Mouse (Mus musculus) monocyte, adult 5-6 weeks (primary cell): Measurements from ENCODE around the gene Npepps. TPM values are rescaled to one million over a fixed set of nuclear protein-coding genes. Genes with fewer than 3 reads are reported as not detected.
"Not testable (repeated sequence)": the region's sequence is repeated elsewhere in the genome, so short reads cannot be mapped to it uniquely, and the experiment has no call there.

ENCODE experiments used
- ATAC-seq: fragments of 153-309, 156-312 bp; replicated peaks from 2 replicates; pipeline ENCODE4 v1.8.0; 2017; ENCODE audit warnings: mild to moderate bottlenecking; ENCODE audit not compliant: low TSS enrichment, insufficient number of reproducible peaks, severe bottlenecking, poor library complexity, low FRiP score
- total RNA-seq: library from RNA; stranded (forward); fragments of 200-1000, 200-491, 200-594 nt; gene quantifications from 3 replicates; pipeline ENCODE4 v1.2.3, GENCODE M21; 2017

Gene Npepps
- total RNA-seq, 1 experiment from 2014 or later: 23.9 TPM

DNA sequence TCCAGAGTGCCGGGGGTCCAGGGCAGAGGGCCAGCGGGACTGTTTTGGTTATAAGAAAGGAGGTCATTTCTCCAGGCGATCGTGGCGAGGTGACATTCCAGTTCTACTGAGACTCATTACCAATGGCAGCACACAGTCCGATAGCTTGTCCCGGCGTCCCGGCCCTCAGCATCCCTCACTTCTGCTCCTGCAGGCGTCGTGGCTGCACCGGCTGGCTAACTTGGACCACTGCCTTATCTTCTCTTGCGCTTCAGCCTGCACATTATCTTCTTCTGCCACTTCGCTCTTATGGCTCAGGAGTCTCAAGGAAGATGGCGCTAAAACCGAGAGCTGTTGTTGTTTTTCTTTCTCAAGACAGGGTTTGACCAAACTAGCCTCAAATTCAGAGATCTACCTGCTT, 21.0 kb upstream of the Npepps start:
- no peak for ATAC-seq

GRCm38 (mm10) chr11:97299939-97300338, 19.5 kb upstream of the Npepps start:
- no peak for ATAC-seq

GRCm38 (mm10) chr11:97296542-97296941, 16.1 kb upstream of the Npepps start:
- no peak for ATAC-seq

DNA sequence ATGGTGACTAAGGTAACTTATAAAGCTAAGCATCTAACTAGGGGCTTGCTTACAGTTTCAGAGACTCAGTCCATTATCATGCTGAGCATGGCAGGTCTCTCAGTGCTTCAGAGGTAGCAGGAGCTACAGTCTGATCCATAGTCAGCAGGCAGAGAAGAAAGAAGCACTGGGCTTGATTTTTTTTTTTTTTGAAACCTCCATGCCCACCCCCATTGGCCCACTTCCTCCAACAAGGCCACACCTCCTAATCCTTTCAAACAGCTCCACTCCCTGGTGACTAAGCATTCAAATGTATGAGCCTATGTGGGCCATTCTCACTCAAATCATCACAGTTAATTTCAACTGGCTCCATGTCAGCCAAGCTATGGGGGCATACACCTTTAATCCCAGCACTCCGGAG, 12.3 kb upstream of the Npepps start:
- ATAC-seq: no peak

DNA sequence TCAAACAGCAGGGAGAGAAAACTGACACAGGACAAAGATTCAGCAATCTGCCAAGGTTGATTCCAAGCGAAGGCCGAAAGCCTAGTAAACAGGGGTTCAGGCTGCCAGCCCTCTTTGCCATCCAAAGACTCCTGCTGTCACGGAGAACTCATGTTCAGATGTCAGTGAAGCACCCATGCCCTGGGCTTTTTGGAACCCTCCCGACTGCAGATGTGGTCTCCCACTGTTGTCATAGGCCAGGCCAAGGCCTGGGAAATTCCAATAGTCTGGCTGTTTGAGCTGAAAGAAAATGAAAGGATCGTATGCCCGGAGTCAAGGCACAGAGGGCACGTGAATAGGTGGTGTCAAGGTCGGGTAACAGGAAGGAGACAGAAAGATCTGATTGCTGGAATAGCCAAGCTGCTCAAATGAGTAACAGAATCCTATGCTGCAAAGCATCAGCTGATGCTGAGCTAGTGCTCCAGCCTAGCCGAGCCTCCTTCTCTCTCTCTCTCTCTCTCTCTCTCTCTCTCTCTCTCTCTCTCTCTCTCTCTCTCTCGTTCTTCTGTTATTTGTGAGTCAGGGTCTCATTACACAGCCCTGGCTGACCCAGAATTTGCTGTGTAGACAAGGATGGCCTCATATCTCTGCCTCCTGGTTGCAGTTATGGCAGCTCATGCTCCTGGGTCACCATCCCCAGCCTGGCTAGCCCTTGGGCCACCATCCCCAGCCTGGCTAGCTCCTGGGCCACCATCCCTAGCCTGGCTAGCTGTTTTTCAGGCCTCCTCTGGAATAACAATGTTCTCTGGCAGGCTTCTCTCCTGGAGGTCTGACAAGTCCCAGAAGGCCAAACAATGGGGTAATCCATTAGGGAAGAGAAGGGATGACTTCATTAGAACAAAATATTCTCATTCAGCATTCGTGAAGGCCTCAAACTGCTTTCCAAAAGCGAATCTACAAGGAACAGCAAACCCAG, 9.1 kb upstream of the Npepps start:
- ATAC-seq: no peak

DNA sequence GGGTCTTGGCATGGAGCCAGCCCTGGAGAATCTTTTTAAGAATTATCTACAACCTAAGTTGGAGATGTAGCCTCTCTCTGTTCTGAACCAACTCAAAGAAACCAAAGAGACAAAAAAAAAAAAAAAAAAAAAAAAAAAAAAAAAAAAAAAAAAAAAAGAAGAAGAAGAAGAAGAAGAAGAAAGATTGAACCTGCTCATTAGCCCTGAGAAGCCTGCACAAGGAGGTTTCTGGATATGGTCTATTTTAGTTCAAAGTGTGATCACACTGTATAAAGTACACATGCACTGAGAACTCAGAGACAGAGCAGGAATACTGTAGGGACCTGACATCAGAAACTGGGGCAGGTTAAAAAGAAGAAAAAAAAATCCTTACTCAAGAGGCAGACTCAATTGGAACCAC, 7.2 kb upstream of the Npepps start:
- ATAC-seq: no peak

DNA sequence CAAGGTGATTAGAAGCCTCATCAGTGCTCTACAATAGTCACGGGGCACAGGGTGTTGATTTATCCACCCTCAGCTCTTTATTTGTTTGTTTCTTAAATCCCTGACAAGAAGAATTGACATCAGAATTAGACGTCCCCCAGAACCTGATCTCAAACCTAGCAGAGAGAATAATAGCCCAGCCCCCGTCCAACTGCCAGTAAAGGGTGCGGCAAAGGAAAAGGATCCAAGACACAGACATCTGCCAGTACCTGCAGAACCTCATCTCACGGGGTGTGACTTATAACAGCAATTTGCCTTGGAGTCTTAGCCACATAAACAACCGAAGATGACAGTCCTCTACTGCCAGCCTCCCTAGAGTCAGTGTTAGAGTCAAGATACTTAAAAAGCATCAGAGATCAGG, 6.5 kb upstream of the Npepps start:
- no peak for ATAC-seq

- ATAC-seq: no peak
Measured at GRCm38 (mm10) chr11:97285852-97286775, 5.7 kb upstream of the Npepps start.

- no peak for ATAC-seq
Measured at GRCm38 (mm10) chr11:97284854-97285253, 4.4 kb upstream of the Npepps start.

DNA sequence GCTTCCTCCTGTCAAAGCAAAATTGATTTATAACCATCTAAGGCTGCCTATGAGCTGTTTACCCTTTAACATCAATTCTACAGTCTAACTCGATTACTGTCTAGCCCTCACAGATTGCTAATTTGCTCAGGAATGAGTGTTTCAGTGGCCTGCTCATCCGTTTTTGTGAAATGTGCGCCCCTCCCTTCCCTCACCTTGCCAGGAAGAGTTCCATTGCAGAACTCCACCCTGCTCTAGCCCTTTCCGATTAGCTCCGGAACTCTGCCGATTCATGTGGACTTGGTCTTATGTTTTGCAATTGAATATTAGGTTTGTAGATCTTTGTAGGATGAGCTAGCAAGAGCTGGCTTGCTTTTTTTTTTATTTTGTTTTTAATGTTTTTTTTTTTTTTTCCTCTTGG, 1.7 kb upstream of the Npepps start:
- no peak for ATAC-seq

DNA sequence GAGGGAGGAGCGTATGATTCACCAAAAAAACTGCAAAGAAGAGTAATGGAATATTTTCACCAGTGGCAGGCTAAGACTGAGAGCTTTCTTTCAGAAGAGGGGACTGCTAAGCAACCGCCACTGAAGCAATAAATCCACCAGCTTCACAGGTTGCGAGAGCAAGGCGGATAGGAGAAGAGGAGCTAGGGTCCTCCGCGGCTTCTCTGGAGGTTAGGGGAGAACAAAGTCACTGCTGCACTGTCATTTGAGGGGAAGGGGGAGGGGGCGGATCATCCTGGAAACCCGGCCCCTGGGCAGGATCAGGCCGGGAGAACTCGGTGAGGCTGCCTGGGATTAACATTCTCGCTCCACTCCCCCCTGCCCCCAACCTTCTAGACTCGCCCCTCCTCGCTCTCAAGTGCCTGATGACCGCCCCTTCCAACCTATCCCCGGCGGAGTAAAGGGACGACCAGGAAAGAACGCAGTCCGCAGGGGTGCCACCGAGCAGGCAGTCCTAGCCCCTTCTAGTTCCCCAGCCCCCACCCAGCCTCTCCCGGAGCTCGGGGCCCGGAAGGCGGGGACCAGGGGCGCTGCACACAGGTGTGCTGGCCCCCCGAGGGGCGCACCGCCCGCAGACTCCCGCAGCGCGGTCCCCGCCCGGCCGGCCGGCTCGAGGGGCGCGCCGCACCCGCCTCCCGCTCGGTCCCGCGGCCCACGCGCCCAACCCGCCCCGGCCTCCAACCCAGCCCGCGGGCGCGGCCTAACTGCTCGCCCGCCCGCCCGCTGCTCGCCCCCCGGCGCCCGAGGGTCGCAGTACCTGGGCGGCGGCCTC, 828 bp downstream of the Npepps start:
- no peak; the same call in 1 of the 2 replicates for ATAC-seq

- ATAC-seq: no peak; the same call in 1 of the 2 replicates
Measured at GRCm38 (mm10) chr11:97279040-97279404, 1.4 kb downstream of the Npepps start.

DNA sequence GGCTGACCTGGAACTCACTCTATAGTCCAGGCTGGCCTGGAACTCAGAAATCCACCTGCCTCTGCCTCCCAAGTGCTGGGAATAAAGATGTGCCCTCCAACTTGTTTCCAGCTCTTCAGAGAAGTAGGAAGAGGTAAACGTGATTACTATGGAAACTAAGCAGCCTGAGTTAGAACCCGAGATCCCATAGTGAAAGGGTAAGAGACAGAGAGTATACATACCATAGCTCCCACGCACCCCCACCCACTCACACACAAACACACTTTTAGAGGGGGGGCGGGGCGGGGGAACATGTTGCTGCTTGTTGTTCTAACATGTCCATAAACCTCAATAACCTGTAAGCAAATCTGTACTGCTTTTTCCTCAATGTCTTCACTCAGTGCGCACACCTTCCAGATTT, 2.0 kb downstream of the Npepps start:
- no peak for ATAC-seq

- ATAC-seq: no peak
Measured at GRCm38 (mm10) chr11:97277166-97277565, 3.3 kb downstream of the Npepps start.

- no peak for ATAC-seq
Measured at GRCm38 (mm10) chr11:97276019-97276418, 4.4 kb downstream of the Npepps start.

GRCm38 (mm10) chr11:97275349-97275748, 5.1 kb downstream of the Npepps start:
- ATAC-seq: no peak

DNA sequence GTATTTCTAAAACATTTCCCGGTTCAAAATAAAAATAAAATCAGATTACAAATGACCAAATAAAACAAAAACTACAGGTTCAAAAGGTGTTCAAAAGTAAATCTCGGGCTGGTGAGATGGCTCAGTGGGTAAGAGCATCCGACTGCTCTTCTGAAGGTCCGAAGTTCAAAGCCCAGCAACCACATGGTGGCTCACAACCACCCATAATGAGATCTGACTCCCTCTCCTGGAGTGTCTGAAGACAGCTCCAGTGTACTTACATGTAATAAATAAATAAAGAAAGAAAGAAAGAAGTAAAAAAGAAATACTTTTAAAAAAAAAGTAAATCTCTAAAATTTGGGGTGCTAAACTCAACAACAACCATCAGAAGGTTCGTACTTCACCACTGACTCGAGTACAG, 5.5 kb downstream of the Npepps start:
- not testable (repeated sequence) for ATAC-seq

GRCm38 (mm10) chr11:97273613-97274012, 6.8 kb downstream of the Npepps start:
- ATAC-seq: no peak

DNA sequence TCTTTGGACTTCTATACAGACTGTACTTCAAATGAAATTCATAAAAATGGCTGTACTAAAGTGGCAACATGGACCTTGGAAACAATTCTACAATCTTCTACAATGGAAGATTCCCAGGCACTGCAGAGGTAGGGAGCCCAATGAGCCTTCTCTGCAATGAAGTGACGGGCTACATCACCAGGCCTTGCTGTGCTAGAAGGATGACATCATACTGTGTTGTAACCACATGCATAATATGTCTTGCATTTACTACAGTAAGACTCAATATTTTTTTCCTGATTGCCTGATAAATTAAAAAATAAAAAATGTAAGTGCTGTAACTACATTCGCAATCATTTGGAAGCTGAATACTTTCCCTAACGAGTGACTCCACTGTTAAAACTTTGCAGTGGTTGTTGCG, 7.6 kb downstream of the Npepps start:
- ATAC-seq: no peak
